Mouse (Mus musculus) liver, postnatal 0 days (tissue): ENCODE measurements at regions not wholly inside any gene's neighbourhood (a gene's known extent, or its start where the extent isn't known, plus 50 kb on each side); places are given as distances from the start of the nearest gene placed in this dataset.

Source experiments
- ATAC-seq: fragments of 200-750 bp; cut with Nextera tagmentation; 2 replicates; pipeline ENCODE4 v1.8.0; 2017; ENCODE audit warnings: mild to moderate bottlenecking, moderate library complexity
- DNase-seq: peaks from one replicate; pipeline ENCODE4 v3.0.0-alpha.2; 2016
- H3K27ac ChIP-seq: fragments of 300-500 bp; sonication (generic); 2 replicates; pipeline ENCODE4 v1.5.1; 2014; ENCODE audit warnings: antibody characterized with exemption, moderate library complexity, mild to moderate bottlenecking, low read depth
- H3K27me3 ChIP-seq: fragments of 300-500 bp; sonication (generic); 2 replicates; pipeline ENCODE4 v1.6.1; 2014; ENCODE audit warnings: low read length, control low read depth, mixed read lengths; ENCODE audit not compliant: insufficient read depth
- H3K36me3 ChIP-seq: fragments of 300-500 bp; sonication (generic); replicated peaks from 2 replicates; pipeline ENCODE4 v1.6.1; 2014; ENCODE audit warnings: mild to moderate bottlenecking, control low read depth, low read length, moderate library complexity, mixed read lengths; ENCODE audit not compliant: insufficient read depth
- H3K4me1 ChIP-seq: fragments of 300-500 bp; sonication (generic); 2 replicates; pipeline ENCODE4 v1.6.1; 2014; ENCODE audit warnings: antibody characterized with exemption, mild to moderate bottlenecking, control low read depth; ENCODE audit not compliant: insufficient read depth
- H3K4me2 ChIP-seq: fragments of 300-500 bp; sonication (generic); 2 replicates; pipeline ENCODE4 v1.6.1; 2014; ENCODE audit warnings: low read depth, mild to moderate bottlenecking, low read length, moderate library complexity, mixed read lengths
- H3K4me3 ChIP-seq: fragments of 300-500 bp; sonication (generic); 2 replicates; pipeline ENCODE4 v1.5.1; 2014; ENCODE audit warnings: low read depth, low read length
- H3K9ac ChIP-seq: fragments of 300-500 bp; sonication (generic); replicated peaks from 2 replicates; pipeline ENCODE4 v1.6.1; 2014; ENCODE audit warnings: mild to moderate bottlenecking, moderate library complexity
- H3K9me3 ChIP-seq: fragments of 300-500 bp; sonication (generic); 2 replicates; pipeline ENCODE4 v1.6.1; 2016; ENCODE audit warnings: mild to moderate bottlenecking, control low read depth, low read length, mixed read lengths
- CTCF ChIP-seq: sonication (generic); IDR thresholded peaks from 2 replicates; pipeline ENCODE4 v1.5.1; 2016; ENCODE audit warnings: antibody characterized with exemption, low read depth
- EP300 ChIP-seq: IDR thresholded peaks from 2 replicates; pipeline ENCODE4 v1.6.1; 2016; ENCODE audit warnings: antibody characterized with exemption, low read depth, mild to moderate bottlenecking
- WGBS: fragments of 180-500 bp; shearing (Covaris S2); extraction: QIAGEN DNeasy Blood & Tissue Kit; methylation state at CpG from one replicate; pipeline ENCODE4 v1.1.7; 2014; ENCODE audit not compliant: insufficient replicate concordance; 5-methylcytosine and 5-hydroxymethylcytosine counted together

GRCm38 (mm10) chr13:111954520-111954884 lies 145.7 kb upstream of the Map3k1 start:
- H3K27ac ChIP-seq = no peak overlapping the region
- H3K27me3 ChIP-seq = no peaks in the 10 kb centered on the region
- H3K9me3 ChIP-seq = no peaks in the 10 kb centered on the region
- no peak for ATAC-seq
- H3K36me3 ChIP-seq = no peaks in the 10 kb centered on the region
- H3K4me1 ChIP-seq = peaks cover 28% of the 10 kb centered on the region
- DNase-seq = no peak
- H3K4me2 ChIP-seq = 0 out of 2 replicates have a peak overlapping the region, but pooled peaks have one; percentile 3
- TF ChIP-seq CTCF (no peak), EP300 (no peak)
- 18% methylated on average over 6 of the region's 6 CpGs for WGBS
- H3K4me3 ChIP-seq = no peak overlapping the region
- H3K9ac ChIP-seq = no peak overlapping the region

GRCm38 (mm10) chr13:111957118-111957517 lies 148.3 kb upstream of the Map3k1 start:
- peak overlapping the region; percentile 22 for H3K4me2 ChIP-seq
- TF ChIP-seq EP300 (peak; percentile 70), CTCF (no peak)
- H3K36me3 ChIP-seq = no peaks in the 10 kb centered on the region

GRCm38 (mm10) chr13:111957674-111958273 lies 149.0 kb upstream of the Map3k1 start:
- peak overlapping the region; percentile 72 for H3K27ac ChIP-seq
- ATAC-seq (peak; percentile 69), DNase-seq (no peak)
- WGBS = 70% methylated on average over 11 of the region's 11 CpGs
- peak overlapping the region; percentile 5; the same call in 1 of the 2 replicates for H3K9ac ChIP-seq
- no peaks in the 10 kb centered on the region for H3K27me3 ChIP-seq
- H3K4me1 ChIP-seq = peaks cover 28% of the 10 kb centered on the region
- H3K4me2 ChIP-seq = no peak overlapping the region
- H3K36me3 ChIP-seq = no peaks in the 10 kb centered on the region
- no peaks in the 10 kb centered on the region for H3K9me3 ChIP-seq
- no peak overlapping the region for H3K4me3 ChIP-seq
- no peak for TF ChIP-seq EP300
- no peak for TF ChIP-seq CTCF

More at GRCm38 (mm10) chr13:111957118-111957517, 148.3 kb upstream of the Map3k1 start:
- Histone ChIP-seq H3K9me3 (no peaks in the 10 kb centered on the region), H3K27me3 (no peaks in the 10 kb centered on the region), H3K4me3 (no peak overlapping the region), H3K27ac (no peak overlapping the region; the same call in 1 of the 2 replicates), H3K9ac (no peak overlapping the region), H3K4me1 (peaks cover 28% of the 10 kb centered on the region)
- DNase-seq (peak; percentile 33), ATAC-seq (peak; percentile 80)
- WGBS = 28% methylated on average over 3 of the region's 3 CpGs

- 95% methylated on average over 1 of the region's 1 CpGs for WGBS
- H3K9ac ChIP-seq = 0 out of 2 replicates have a peak overlapping the region, but pooled peaks have one; percentile 5
- no peak for ATAC-seq
Measured at GRCm38 (mm10) chr13:111958421-111958820, 149.6 kb upstream of the Map3k1 start.

GRCm38 (mm10) chr13:111960036-111960435 lies 151.2 kb upstream of the Map3k1 start:
- Histone ChIP-seq H3K27ac (no peak overlapping the region), H3K4me2 (no peak overlapping the region), H3K9me3 (no peaks in the 10 kb centered on the region), H3K4me1 (peaks cover 20% of the 10 kb centered on the region), H3K27me3 (no peaks in the 10 kb centered on the region), H3K4me3 (no peak overlapping the region), H3K36me3 (no peaks in the 10 kb centered on the region), H3K9ac (no peak overlapping the region)
- peak; percentile 42 for TF ChIP-seq CTCF
- no peak for TF ChIP-seq EP300
- ATAC-seq (no peak), DNase-seq (no peak)
- 95% methylated on average over 2 of the region's 2 CpGs for WGBS

More at GRCm38 (mm10) chr13:111958421-111958820, 149.6 kb upstream of the Map3k1 start:
- no peak overlapping the region for H3K4me3 ChIP-seq
- no peak for DNase-seq
- no peaks in the 10 kb centered on the region for H3K9me3 ChIP-seq
- no peaks in the 10 kb centered on the region for H3K27me3 ChIP-seq
- TF ChIP-seq EP300 = no peak
- no peak for TF ChIP-seq CTCF
- H3K4me2 ChIP-seq = no peak overlapping the region
- H3K4me1 ChIP-seq = peaks cover 26% of the 10 kb centered on the region
- H3K27ac ChIP-seq = peak overlapping the region; percentile 72; the same call in 1 of the 2 replicates
- no peaks in the 10 kb centered on the region for H3K36me3 ChIP-seq

- H3K9me3 ChIP-seq = no peaks in the 10 kb centered on the region
- WGBS = 79% methylated on average over 6 of the region's 6 CpGs
- no peak overlapping the region for H3K4me2 ChIP-seq
- H3K4me1 ChIP-seq = peaks cover 25% of the 10 kb centered on the region
- ATAC-seq = no peak
- DNase-seq = no peak
- H3K4me3 ChIP-seq = no peak overlapping the region
- H3K9ac ChIP-seq = no peak overlapping the region
- TF ChIP-seq EP300 = no peak
- no peak for TF ChIP-seq CTCF
- H3K27me3 ChIP-seq = 0 out of 2 replicates have a peak, but pooled peaks cover 5% of the 10 kb centered on the region
- H3K36me3 ChIP-seq = no peaks in the 10 kb centered on the region
- H3K27ac ChIP-seq = no peak overlapping the region
Measured at GRCm38 (mm10) chr13:111961423-111961822, 152.6 kb upstream of the Map3k1 start.
